Mouse (Mus musculus) adrenal gland, adult 18-20 months (tissue): ENCODE measurements around the gene Acvr1. TPM values are rescaled to one million over a fixed set of nuclear protein-coding genes. Genes with fewer than 3 reads are reported as not detected.
A peak's percentile ranks its signal among the peaks of the same experiment; 100 is the strongest.

Source experiments
- DNase-seq, 2 experiments: peaks; one replicate each; pipeline ENCODE4 v3.0.0; 2021 to 2022; ENCODE audit warnings: low spot score in 2 of 2
- long read RNA-seq, 2 experiments: library from polyadenylated mRNA; stranded (forward); transcript quantifications; one replicate each; pipeline ENCODE4 v2.0.0; 2021
- total RNA-seq, 2 experiments: library from RNA; stranded (reverse); gene quantifications; 1 replicate in 1 of 2; 2 replicates in 1 of 2; pipeline ENCODE4 v1.2.3; 2021

Acvr1 gene
- total RNA-seq, result 10 to 100 TPM; 38.9 to 97.3 TPM
- long read RNA-seq, experiment 1, transcript Acvr1-201 (11 exons, 2,394 nt), result major isoform, 25 of 64 reads
- long read RNA-seq, experiment 1, transcript Acvr1-204 (12 exons, 3,050 nt), result minor isoform, 24 of 64 reads
- long read RNA-seq, experiment 1, partial matches to known transcripts, result 6 of 64 reads
- long read RNA-seq, experiment 1, other reads (novel, unspliced or antisense), result 6 of 64 reads
- long read RNA-seq, experiment 2, transcript Acvr1-204 (12 exons, 3,050 nt), result minor isoform, 16 of 43 reads
- long read RNA-seq, experiment 2, transcript Acvr1-201 (11 exons, 2,394 nt), result major isoform, 17 of 43 reads
- long read RNA-seq, experiment 2, partial matches to known transcripts, result 3 of 43 reads
- long read RNA-seq, experiment 2, other reads (novel, unspliced or antisense), result 7 of 43 reads

- peak; percentile 79 to 82 for DNase-seq
Observed at GRCm38 (mm10) chr2:58567066-58567810, at the start of gene Acvr1, which contains the start of gene Upp2. Gene Acvr1 (minus strand): TSS chr2:58567157. Gene Upp2 (plus strand): TSS chr2:58567298.

- DNase-seq, result no peak
Observed at GRCm38 (mm10) chr2:58615766-58616165, 48.8 kb upstream of the Acvr1 start.

DNA sequence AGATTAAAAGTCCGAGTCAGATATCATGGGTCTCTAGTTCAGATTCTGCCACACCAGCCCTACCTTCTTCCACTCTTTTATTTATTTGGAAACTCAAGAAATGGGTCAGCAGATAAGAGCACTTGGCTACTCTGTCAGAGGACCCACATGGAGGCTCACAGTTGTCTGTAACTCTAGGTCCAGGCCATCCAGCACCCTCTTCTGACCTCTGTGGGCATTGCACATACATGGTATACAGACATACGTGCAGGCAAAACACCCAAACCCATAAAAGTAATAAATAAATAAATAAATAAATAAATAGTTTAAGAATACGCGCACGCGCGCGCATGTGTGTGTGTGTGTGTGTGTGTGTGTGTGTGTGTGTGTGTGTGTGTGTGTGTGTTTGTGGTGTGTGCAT, 47.9 kb upstream of the Acvr1 start:
- no peak for DNase-seq

- no peak for DNase-seq
Observed at GRCm38 (mm10) chr2:58613720-58614119, 46.8 kb upstream of the Acvr1 start.

GRCm38 (mm10) chr2:58604791-58605190, 37.8 kb upstream of the Acvr1 start:
- no peak for DNase-seq

- no peak for DNase-seq
Observed at GRCm38 (mm10) chr2:58603379-58603778, 36.4 kb upstream of the Acvr1 start.

DNA sequence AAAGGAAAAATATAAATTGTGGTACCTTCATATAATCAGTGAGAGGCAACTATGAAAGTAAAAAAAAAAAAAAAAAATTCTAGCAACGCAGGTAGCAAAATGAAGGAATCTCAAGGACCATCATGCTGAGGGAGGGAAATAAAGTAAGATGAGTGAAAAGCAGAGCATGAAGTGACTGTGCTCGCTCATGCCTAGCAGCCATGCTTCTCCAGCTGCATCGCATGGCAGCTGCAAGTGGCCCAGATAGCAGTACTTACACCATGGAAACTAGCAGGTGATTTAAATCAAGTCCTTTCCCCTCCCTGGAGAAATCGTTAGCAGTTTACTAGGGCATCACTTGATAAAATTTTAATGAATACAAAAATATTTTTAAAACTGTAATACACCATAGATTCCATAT, 34.4 kb upstream of the Acvr1 start:
- DNase-seq, result no peak

DNA sequence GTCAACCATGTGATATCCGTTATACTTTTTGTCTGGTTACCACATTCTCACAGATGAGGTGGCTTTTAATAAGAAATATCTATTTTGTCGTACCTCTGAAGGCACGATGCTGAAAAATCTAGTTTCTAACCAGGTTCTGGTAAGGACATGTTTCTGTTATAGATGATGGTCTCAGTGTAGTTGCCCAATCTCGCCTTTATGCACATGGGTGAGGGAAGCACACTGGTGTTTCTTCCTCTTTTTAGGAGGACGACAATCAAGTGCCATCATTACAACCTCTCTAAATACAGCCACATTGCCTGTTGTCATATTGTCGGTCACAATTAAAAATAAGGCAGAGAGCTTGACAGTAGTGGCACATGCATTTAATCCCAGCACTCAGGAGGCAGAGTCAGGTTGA, 32.7 kb upstream of the Acvr1 start:
- DNase-seq, result no peak

GRCm38 (mm10) chr2:58597556-58597955, 30.6 kb upstream of the Acvr1 start:
- no peak for DNase-seq

DNA sequence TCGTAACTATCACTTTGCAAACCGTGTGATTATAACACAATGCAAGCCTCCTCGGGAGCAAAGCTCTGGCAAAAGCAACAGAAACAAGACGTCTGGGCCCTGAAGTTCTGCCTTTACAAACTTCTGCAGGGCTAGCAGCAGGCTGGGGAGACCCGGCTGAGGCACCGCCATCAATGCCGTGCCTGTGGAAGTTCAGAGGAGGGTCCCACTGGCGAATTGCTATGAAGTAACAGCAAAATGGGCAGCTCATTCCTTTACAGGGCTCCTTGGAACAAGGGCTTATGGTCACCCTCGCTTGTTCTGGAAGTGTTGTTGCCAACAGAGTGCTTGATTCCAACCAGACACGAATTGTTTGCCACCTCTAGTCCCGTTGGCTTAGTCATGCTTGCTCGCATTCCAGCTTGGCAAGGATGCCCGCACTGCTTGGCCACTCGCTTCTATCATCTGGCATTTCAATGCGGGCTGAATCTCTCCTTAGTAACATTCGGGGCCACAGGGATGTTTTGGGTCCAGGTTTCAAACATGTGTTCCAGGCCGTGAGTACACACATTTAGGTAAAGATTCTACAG, 29.9 kb upstream of the Acvr1 start:
- no peak for DNase-seq

DNA sequence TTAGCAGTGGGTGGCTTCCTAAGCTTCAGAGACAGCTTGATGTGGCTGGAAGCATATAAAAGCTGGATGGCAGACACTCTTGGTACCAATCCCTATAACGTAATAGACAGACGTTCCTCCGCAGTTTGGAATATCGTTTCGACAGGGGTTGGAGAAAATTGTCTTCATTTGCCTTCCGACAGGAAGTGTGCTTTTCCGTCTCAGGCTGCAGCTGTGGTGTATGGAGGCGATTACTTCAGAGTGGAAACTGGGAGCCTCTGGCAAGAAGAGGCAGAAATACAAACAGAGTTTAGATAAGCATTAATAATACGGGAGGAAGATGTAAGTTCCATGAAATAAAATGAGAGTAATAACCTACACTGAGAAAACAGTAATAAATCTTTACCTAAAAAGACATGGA, 28.4 kb upstream of the Acvr1 start:
- no peak for DNase-seq

GRCm38 (mm10) chr2:58590055-58590454, 23.1 kb upstream of the Acvr1 start:
- DNase-seq, result no peak

DNA sequence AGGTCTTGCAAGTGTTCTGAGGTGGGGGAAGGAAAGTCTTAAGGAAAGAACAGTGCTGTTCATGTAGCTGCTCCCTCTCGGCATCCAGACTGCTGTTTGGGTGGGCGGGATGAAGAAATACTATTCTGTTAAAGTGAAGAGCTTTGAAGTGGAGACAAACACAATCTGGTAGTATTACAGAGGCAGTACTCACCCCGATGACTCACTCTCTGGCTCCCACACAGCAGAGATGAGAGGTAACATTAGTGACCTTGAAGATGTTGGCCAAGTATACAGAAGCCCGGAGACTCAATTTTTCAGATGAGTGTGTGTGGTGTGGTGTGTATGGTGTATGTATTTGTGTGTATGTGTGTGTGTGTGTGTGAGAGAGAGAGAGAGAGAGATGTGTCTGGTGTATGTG, 22.7 kb upstream of the Acvr1 start:
- peak in 1 of 2 experiments; percentile 20 for DNase-seq

DNA sequence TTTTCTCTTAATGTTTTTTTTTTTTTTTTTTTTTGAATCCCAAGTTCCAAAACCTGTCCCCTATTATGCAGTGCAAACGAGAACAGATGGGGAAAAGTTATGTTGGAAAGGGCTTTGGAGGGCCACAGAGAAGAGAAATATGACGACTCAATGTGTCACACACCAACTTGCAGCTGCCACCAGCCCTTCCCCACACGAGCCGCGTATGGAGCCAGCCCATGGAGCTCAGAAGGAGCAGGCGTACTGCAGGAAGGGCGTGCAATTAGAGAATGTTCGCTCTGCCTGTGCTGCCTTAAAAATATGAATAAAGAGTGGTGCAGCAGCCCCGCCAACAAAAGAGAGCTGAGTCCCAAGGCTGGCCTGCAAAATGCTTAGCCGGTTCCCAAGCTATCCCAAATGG, 19.4 kb upstream of the Acvr1 start:
- no peak for DNase-seq

DNA sequence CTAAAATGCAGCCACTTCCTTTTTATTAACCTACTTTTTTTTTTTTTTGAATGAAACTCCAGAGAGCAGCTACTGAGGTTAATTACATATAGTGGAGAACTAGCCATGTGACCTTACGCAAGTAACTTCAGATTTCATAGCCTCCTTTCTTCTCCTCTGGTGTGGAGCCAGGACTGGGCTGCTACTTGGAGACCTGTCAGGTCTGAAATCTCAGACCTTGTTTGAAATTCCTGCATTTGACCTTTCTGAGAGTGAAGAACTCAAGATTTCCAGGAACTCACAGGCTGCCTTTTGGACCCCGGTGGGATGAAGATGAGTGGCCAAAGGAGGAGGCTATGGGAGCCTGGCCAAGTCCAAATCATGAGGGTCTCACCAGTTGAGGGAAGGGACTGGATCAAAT, 7.2 kb upstream of the Acvr1 start:
- no peak for DNase-seq

GRCm38 (mm10) chr2:58568841-58569645, 2.1 kb upstream of the Acvr1 start:
- DNase-seq, result no peak

- no peak for DNase-seq
Observed at GRCm38 (mm10) chr2:58567866-58568719, 1.1 kb upstream of the Acvr1 start.

- DNase-seq, result peak; percentile 67 to 72
Observed at GRCm38 (mm10) chr2:58566410-58567065, 419 bp downstream of the Acvr1 start.

- DNase-seq, result no peak
Observed at GRCm38 (mm10) chr2:58566049-58566409, 928 bp downstream of the Acvr1 start.

- DNase-seq, result peak in 1 of 2 experiments; percentile 36
Observed at GRCm38 (mm10) chr2:58565267-58565666, 1.7 kb downstream of the Acvr1 start.
